Mouse (Mus musculus) kidney, postnatal 25 days (tissue): ENCODE measurements at regions not wholly inside any gene's neighbourhood (a gene's known extent, or its start where the extent isn't known, plus 50 kb on each side); places are given as distances from the start of the nearest gene placed in this dataset.

Source experiments
- DNase-seq, 2 experiments: peaks; one replicate each; pipeline ENCODE4 v3.0.0; 2021; ENCODE audit warnings: mixed read lengths in 2 of 2

GRCm38 (mm10) chr10:99534237-99534636 is 225.2 kb downstream of the Csl start:
- DNase-seq = no peak

DNA sequence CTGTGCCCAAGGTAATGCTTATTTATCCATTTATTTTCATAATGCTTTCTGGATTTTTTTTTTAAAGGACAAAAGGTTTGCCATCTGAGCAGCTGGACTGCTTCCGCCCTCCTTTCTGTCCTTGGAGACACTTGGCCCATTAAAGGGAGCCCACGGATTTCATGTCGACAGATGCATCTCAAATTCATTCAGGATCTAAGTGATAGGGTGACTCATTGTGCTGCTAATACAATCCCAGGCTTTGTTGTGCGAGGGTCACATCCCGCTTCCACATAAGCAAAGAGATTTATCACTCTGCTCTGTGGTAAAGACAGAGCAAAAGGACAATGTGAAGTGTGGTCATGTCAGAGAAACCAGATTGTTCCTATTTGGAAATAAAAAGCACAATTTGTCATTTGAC is 220.8 kb downstream of the Csl start:
- no peak for DNase-seq

DNA sequence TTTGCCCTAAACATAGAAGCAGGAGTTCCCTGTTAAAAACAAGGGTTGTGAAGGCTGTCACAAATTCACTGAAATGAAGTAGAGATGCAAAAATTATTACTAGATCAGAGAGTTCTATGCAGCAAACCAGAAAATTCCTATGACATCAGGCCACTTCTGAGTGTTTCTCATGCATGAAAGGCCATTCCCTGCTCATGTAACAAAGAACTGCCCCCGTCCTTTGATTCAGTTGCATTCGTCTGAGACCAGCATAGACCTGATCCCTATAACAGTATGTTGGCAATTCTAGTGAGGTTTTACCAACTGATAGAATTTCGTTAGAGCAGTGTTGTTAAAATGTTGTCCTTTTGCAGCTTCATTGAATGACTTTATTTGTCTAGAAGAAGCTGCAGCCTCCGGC is 207.1 kb downstream of the Csl start:
- no peak for DNase-seq

DNA sequence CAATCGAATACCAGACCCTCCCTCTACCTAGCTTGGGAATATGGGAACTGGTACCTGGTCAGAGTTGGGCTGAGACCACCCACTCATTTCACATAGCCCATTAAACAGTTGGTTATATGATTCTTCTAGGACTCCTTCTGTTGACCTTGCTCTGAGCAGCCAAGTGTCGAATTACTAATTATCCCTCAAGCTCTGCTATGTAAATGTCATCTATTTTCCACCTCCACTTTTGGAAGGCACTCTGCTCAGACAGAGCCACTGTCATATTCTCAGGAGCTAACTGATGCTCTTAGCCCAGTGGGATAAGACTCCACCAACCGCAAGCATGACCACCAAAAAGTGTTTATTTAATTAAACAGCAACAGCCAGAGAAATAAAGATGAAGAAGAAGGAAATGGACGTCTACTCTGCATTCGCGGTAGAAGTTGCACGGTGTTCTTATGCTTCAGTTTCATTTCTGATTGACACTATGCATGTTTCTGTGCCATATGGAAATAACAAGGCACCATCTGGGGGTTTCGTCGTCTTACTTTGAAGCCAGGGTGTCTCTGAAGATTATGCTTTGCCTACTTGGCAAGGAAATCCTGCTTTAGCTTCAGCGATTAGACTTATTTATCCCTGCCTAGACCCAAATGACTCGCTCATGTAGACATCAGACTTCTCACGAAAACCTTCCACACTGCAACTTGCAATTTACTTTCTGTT is 206.5 kb downstream of the Csl start:
- no peak for DNase-seq

DNA sequence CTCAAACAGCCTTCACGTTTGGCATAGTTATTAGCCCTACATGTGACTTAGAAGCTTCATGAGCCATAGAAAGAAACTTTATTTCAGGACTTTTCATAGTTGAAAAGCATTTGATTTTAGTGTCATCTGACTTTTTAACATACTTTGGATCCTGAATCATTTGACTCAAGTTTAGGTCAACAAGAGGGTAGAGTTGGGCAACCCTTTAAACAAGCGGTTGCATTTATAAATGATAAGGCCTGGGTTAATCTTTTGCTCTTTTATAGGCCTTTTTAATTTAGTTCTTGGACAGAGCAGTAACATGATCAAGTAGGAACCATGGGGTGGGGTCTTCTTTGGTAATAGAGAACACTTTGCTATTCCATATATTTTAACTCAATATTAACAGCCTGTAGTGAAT is 204.4 kb downstream of the Csl start:
- DNase-seq = no peak

- no peak for DNase-seq
Observed at GRCm38 (mm10) chr10:99555658-99556352, 203.7 kb downstream of the Csl start.

GRCm38 (mm10) chr10:99556353-99557036 is 203.0 kb downstream of the Csl start:
- DNase-seq = no peak

DNA sequence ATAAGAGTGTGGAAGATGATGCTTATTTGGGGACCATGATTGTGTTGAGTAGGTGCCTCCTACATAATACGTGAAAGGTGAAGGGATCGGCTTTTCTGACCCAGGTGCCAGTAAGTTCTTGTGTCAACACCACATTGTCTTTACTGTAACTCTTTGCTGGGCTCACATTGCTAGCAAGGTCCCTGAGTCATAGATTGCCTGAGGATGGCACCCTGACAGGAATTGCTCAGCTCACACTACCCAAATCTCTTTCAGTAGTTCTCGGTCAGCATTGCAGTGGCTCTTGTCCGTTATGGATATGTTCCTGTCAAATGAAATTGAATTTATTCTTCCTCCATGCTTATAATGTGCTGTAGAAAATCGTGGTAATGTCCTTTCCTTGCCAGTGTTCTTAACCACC is 200.8 kb downstream of the Csl start:
- no peak for DNase-seq

DNA sequence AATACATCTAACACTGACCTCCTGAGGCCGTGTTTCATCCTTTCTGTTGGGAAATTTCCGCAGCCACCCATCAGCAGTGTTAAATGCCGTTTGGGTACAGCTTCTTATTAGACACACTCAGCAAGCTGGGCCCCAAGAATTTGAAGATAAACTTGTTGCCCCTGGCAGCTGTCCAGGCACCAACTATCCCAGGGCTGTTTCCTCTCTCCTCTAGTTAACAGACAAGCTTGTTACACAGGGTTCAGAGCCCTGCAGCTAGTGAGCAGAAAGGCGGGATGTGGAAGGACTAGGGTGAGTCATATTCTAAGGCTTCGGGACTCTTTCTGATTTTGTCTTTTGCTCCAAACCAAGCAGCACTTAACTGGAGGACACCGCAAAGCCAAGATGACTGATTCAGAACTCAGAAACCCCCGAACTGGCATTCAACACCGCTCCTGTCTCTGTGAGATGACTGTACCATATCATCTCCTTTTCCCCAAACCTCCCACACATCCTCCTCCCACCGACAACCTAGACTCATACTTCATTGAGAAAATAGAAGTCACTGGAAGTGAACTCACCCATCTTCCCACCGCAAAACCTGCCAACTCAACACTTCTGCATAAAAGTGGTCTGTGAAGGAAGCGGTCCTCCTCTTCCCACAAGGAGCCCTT is 198.2 kb downstream of the Csl start:
- no peak for DNase-seq

DNA sequence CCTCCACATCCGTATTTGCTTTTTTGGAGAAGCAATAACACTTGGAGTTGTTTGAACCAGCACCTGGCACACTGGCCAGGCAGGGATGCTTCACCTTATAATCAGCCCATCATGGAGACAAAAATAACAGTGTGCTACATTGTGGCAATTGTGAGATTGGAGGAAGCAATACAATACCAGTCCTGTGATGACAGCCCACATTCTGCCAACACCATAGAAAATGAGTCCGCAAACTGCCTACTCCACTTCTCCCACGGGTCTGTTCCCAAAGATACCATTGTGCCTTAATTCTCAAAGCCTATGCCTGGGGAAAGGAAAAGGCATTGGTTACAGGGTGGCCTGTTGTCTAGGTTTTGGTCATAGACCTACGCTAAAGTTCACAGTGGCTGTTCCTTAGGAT is 194.9 kb downstream of the Csl start:
- DNase-seq = no peak

GRCm38 (mm10) chr10:99568424-99568823 is 191.0 kb downstream of the Csl start:
- peak; percentile 44 to 61 for DNase-seq

- DNase-seq = no peak
Observed at GRCm38 (mm10) chr10:99570190-99570589, 189.3 kb downstream of the Csl start.

GRCm38 (mm10) chr10:99573997-99574396 is 185.5 kb downstream of the Csl start:
- no peak for DNase-seq

- DNase-seq = no peak
Observed at GRCm38 (mm10) chr10:99575294-99575693, 184.2 kb downstream of the Csl start.

DNA sequence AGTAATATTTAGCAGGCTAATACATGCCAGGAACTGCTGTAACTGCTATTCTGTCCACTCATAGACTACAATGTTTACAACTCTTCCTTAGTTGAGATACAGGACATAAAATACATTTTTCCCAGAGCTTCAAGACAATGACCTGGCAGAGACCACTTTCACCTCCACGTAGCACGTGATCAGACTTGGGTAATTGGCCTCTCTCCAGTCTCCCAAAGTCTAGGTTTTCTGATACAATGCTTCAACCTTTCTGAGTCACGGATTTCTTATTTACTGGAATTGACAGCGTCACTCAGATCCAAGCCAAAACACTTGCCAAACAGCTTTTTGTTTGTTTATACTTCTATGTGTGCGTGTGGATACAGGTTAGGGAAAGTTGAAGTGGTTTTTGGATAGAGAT is 183.2 kb downstream of the Csl start:
- no peak for DNase-seq

DNA sequence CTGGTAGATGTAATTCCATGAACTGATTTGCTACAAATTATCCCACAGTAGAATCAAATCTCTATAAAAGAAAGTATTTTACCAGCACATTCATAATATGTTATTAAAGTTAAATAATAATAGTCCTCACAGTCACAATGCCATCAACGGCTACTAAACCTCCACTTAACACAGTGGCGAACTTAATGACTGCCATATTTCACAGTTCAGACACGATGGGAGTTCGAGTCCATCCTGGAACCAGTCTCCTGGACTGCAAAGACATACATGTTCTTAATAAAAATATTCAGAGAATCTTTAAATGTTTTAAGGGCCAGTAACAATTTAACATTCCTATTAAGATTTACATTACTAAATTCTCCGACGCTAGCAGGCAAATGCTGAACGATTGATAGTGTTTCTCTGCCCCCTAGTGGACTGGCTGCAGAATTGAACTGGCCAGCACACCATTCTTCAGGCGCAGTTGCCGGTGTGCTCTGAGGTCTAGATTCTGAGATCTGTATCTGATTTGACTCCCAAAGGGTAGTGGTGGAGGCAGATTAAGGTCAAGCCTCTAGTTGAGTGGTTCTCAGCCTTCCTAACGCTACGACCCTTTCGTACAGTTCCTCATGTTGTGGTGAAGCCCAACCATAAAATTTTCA is 182.3 kb downstream of the Csl start:
- DNase-seq = peak in 1 of 2 experiments; percentile 32

- no peak for DNase-seq
Observed at GRCm38 (mm10) chr10:99578366-99578765, 181.1 kb downstream of the Csl start.

DNA sequence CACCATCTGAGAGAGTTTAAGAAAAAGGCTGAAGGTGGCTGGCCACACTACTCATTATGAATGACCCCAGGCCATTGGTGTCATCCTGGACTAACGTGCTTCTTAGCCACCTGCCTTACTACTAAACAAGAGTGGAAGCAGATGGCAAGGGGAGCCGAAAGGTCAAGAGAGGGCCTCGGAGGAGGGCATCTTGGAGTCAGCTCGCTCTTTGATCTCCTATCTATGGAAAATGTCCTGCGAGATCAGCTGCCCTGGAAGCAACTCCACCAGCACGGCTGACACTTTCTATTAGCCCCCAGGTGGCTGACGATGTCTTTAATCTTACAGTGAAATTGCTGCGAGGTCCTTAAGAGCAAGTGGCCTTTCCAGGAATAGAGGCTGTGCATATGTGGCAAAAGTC is 179.3 kb downstream of the Csl start:
- no peak for DNase-seq

DNA sequence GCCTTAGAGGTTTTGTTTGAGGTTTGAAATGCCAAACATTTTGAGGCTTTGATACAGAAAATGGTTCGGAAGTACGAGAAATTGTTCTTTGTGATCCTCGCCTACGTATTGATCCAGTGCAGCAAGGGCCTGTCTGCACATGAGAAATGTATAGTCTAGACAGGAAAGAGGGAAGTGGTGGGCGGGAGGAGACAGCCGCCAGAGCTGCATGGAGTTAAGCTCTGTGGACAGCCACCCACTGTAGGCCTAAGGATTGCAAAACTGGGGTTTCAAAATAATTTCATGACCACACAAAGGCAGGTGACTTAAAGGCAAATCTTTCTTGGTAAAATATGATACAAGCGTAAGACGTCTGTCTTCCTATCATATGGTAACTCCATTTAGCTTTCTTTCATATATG is 178.4 kb downstream of the Csl start:
- no peak for DNase-seq

DNA sequence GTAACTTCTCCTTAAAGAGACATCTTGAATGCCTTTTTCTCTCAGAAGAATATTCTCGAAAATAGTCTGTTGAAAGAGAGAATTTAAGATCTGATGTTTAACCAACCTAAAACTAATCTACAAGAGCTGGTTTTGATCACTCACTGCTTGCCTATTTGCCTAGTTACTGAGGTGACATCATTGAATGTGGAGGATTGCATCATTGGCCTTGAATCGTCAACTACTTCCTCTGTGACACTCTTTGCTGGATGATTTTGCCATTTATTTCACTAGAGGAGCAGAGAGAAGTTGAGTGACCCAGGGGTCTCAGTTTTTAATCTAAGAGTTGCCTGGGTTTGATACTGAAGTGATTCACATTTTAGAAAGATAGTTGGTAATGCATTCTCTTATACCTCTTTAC is 174.6 kb downstream of the Csl start:
- DNase-seq = no peak

DNA sequence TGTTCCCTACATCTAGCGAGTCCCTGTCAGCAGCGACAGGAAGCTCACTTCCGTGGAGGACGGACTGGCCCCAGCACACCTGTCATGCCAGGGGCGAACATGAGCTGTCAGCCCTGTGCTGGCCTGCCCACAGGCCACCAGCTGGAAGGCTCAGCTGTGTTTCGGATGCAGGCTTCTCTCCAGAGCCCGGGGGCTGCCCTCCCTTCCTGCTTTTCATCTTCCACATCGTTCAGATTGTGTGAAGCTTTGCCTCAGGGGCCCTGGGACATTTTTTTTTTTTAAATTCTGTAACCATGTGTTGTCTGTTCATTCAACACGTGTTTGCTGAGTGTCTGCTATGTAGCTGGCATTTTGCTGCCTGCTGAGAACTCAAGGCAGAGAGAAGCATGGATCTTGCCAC is 167.2 kb downstream of the Csl start:
- no peak for DNase-seq

DNA sequence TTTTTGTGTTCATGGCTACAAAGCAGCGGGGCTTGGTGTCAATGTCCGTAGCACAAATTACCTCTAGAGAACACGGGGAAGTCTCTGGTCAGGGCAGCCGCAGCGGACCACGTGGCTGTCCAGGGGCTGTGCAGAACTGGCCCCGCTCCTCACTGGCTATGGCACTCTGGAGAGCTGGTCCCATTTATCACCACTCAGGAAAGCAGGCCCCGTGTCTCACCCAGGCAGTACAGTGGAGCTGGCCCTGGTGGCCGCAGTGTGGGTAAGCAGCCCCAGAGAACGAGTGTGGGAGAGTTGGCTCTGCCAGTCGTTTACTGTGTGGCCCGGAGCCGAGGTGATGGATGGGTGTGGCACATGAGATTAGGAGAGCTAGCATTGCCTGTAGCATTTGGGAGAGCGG is 163.8 kb downstream of the Csl start:
- DNase-seq = no peak
